Mouse (Mus musculus) ES-E14 (cell line): Measurements from ENCODE around the gene Tspan3.

Experiments
- CHD2 ChIP-seq: IDR thresholded peaks from 2 replicates; pipeline ENCODE4 v1.6.1; 2014; ENCODE audit warnings: mild to moderate bottlenecking, low read depth, low read length, inconsistent platforms
- MAFK ChIP-seq: IDR thresholded peaks from 2 replicates; pipeline ENCODE4 v1.6.1; 2014; ENCODE audit warnings: mild to moderate bottlenecking, low read depth, low read length, inconsistent platforms; ENCODE audit not compliant: insufficient read depth
- ZNF384 ChIP-seq: IDR thresholded peaks from 2 replicates; pipeline ENCODE4 v1.6.1; 2012; ENCODE audit warnings: low read depth, low read length, inconsistent platforms

DNA sequence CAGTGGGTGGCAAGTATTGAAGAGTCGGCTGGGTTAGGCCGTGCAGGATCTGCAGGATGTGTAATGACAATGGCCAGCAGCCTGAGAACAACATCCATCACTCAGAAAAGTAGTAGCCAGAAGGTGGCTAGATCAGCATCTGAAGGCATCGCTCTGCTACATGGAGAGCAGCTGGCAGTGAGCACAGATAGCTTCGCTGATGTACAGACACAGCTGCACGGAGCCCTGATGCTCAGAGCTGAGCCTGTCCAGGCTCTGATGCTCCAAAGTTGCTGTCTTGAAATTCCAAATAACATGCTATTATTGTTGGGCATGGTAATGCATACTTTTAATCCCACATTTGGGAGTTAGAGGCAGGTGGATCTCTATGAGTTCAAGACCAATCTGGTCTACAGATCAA, 78.8 kb downstream of the Tspan3 start:
- no peak for TF ChIP-seq MAFK
- no peak for TF ChIP-seq CHD2
- no peak for TF ChIP-seq ZNF384
